Mouse (Mus musculus) stomach, embryonic 15.5 days (tissue): Measurements from ENCODE around the gene Bglap2. TPM values are rescaled to one million over a fixed set of nuclear protein-coding genes. Genes with fewer than 3 reads are reported as not detected.

Experiments
- ATAC-seq: fragments of 200-750 bp; cut with Nextera tagmentation; 2 replicates; pipeline ENCODE4 v1.8.0; 2017; ENCODE audit warnings: low read depth, moderate number of reproducible peaks, moderate TSS enrichment; ENCODE audit not compliant: insufficient read depth, low FRiP score
- H3K27ac ChIP-seq: fragments of 300-500 bp; sonication (generic); 2 replicates; pipeline ENCODE4 v1.5.1; 2015; ENCODE audit warnings: mild to moderate bottlenecking, inconsistent platforms
- H3K27me3 ChIP-seq: fragments of 300-500 bp; sonication (generic); replicated peaks from 2 replicates; pipeline ENCODE4 v1.6.1; 2015; ENCODE audit warnings: inconsistent platforms
- H3K36me3 ChIP-seq: fragments of 300-500 bp; sonication (generic); 2 replicates; pipeline ENCODE4 v1.6.1; 2015; ENCODE audit warnings: inconsistent platforms
- H3K4me1 ChIP-seq: fragments of 300-500 bp; sonication (generic); 2 replicates; pipeline ENCODE4 v1.6.1; 2015; ENCODE audit warnings: inconsistent platforms
- H3K4me2 ChIP-seq: fragments of 300-500 bp; sonication (generic); 2 replicates; pipeline ENCODE4 v1.6.1; 2015; ENCODE audit warnings: mild to moderate bottlenecking, inconsistent platforms
- H3K4me3 ChIP-seq: fragments of 300-500 bp; sonication (generic); replicated peaks from 2 replicates; pipeline ENCODE4 v1.5.1; 2015; ENCODE audit warnings: inconsistent platforms
- H3K9ac ChIP-seq: fragments of 300-500 bp; sonication (generic); 2 replicates; pipeline ENCODE4 v1.6.1; 2015; ENCODE audit warnings: inconsistent platforms
- H3K9me3 ChIP-seq: fragments of 300-500 bp; sonication (generic); 2 replicates; pipeline ENCODE4 v1.6.1; 2016; ENCODE audit warnings: inconsistent platforms
- WGBS: fragments of 180-500 bp; shearing (Covaris S2); methylation state at CpG from one replicate; pipeline ENCODE4 v1.1.7; 2015; 5-methylcytosine and 5-hydroxymethylcytosine counted together
- polyA plus RNA-seq: library from polyadenylated mRNA; unstranded; fragments of >200 nt; fragmentation: Nextera tagmentation; extraction: Ambion mirVana; gene quantifications from 2 replicates; pipeline ENCODE4 v1.2.1, GENCODE M21; 2015

Bglap2 gene
- polyA plus RNA-seq, 1 experiment from 2014 or later = 1.6 TPM

GRCm38 (mm10) chr3:88335436-88336053 lies 43.0 kb downstream of the Bglap2 start:
- under 1% methylated on average over 27 of the region's 27 CpGs for WGBS
- Histone ChIP-seq H3K4me1 (peaks cover 11% of the 10 kb centered on the region), H3K9ac (peak overlapping the region; percentile 79), H3K4me2 (peak overlapping the region; percentile 72), H3K27me3 (no peaks in the 10 kb centered on the region), H3K36me3 (0 out of 2 replicates have a peak, but pooled peaks cover 2% of the 10 kb centered on the region), H3K4me3 (peak overlapping the region; percentile 77), H3K9me3 (no peaks in the 10 kb centered on the region), H3K27ac (peak overlapping the region; percentile 98)
- peak; percentile 9; the same call in 1 of the 2 replicates for ATAC-seq

- Histone ChIP-seq H3K27me3 (no peaks in the 10 kb centered on the region), H3K4me1 (peaks cover 11% of the 10 kb centered on the region), H3K4me2 (peak overlapping the region; percentile 72), H3K4me3 (peak overlapping the region; percentile 77), H3K9me3 (no peaks in the 10 kb centered on the region), H3K27ac (peak overlapping the region; percentile 98), H3K9ac (peak overlapping the region; percentile 79), H3K36me3 (0 out of 2 replicates have a peak, but pooled peaks cover 2% of the 10 kb centered on the region)
- ATAC-seq = no peak
- 37% methylated on average over 3 of the region's 3 CpGs for WGBS
Observed at GRCm38 (mm10) chr3:88334902-88335435, 43.5 kb downstream of the Bglap2 start.

- ATAC-seq = peak; percentile 63
- H3K27ac ChIP-seq = peak overlapping the region; percentile 98
- peak overlapping the region; percentile 72 for H3K4me2 ChIP-seq
- no peaks in the 10 kb centered on the region for H3K27me3 ChIP-seq
- H3K4me1 ChIP-seq = peaks cover 11% of the 10 kb centered on the region
- H3K9me3 ChIP-seq = no peaks in the 10 kb centered on the region
- no peak overlapping the region for H3K9ac ChIP-seq
- peak overlapping the region; percentile 77 for H3K4me3 ChIP-seq
- 38% methylated on average over 12 of the region's 12 CpGs for WGBS
- H3K36me3 ChIP-seq = peaks cover 7% of the 10 kb centered on the region
Observed at GRCm38 (mm10) chr3:88334029-88334658, 44.4 kb downstream of the Bglap2 start.

- no peaks in the 10 kb centered on the region for H3K27me3 ChIP-seq
- H3K36me3 ChIP-seq = peaks cover 13% of the 10 kb centered on the region
- ATAC-seq = no peak
- no peak overlapping the region for H3K9ac ChIP-seq
- H3K9me3 ChIP-seq = no peaks in the 10 kb centered on the region
- no peak overlapping the region for H3K4me3 ChIP-seq
- H3K4me2 ChIP-seq = no peak overlapping the region
- peaks cover 2% of the 10 kb centered on the region; the same call in 1 of the 2 replicates for H3K4me1 ChIP-seq
- H3K27ac ChIP-seq = no peak overlapping the region
- WGBS = 31% methylated on average over 2 of the region's 2 CpGs
Observed at GRCm38 (mm10) chr3:88331282-88331681, 47.2 kb downstream of the Bglap2 start.

- WGBS = 56% methylated on average over 5 of the region's 5 CpGs
- peaks cover 10% of the 10 kb centered on the region for H3K4me1 ChIP-seq
Observed at GRCm38 (mm10) chr3:88328956-88329355, 49.5 kb downstream of the Bglap2 start.

More at GRCm38 (mm10) chr3:88328956-88329355, 49.5 kb downstream of the Bglap2 start:
- H3K36me3 ChIP-seq = peaks cover 13% of the 10 kb centered on the region
- H3K27ac ChIP-seq = no peak overlapping the region
- H3K9me3 ChIP-seq = no peaks in the 10 kb centered on the region
- H3K27me3 ChIP-seq = no peaks in the 10 kb centered on the region
- H3K9ac ChIP-seq = no peak overlapping the region
- H3K4me2 ChIP-seq = no peak overlapping the region
- H3K4me3 ChIP-seq = no peak overlapping the region
- ATAC-seq = no peak

Other genes starting within 250 kb of the Bglap2 start
- 17.7 and 19.9 TPM in 2 replicates for gene Mef2d, start 236.3 kb downstream of the Bglap2 start, polyA plus RNA-seq
- 4.2 and 8.2 TPM in 2 replicates for gene Rhbg, start 124.0 kb downstream of the Bglap2 start, polyA plus RNA-seq
- 0.35 and 1.4 TPM in 2 replicates for gene Gm38392, start 91.5 kb downstream of the Bglap2 start, polyA plus RNA-seq
- gene Tsacc, start 81.7 kb downstream of the Bglap2 start, polyA plus RNA-seq = 13.4 and 14.0 TPM in 2 replicates
- 451 and 489 TPM in 2 replicates for gene Cct3, start 81.6 kb downstream of the Bglap2 start, polyA plus RNA-seq
- gene Glmp, start 53.7 kb downstream of the Bglap2 start, polyA plus RNA-seq = 182 and 197 TPM in 2 replicates
- gene Tmem79, start 42.6 kb downstream of the Bglap2 start, polyA plus RNA-seq = 21.6 and 30.6 TPM in 2 replicates
- 48.5 and 51.1 TPM in 2 replicates for gene Smg5, start 42.4 kb downstream of the Bglap2 start, polyA plus RNA-seq
- 9.9 and 13.3 TPM in 2 replicates for gene Paqr6, start 14.1 kb downstream of the Bglap2 start, polyA plus RNA-seq
- 1.8 and 4.1 TPM in 2 replicates for gene Bglap3, start 6.0 kb downstream of the Bglap2 start, polyA plus RNA-seq
- gene Bglap, start 5.8 kb upstream of the Bglap2 start, polyA plus RNA-seq = 0.58 TPM in 1 of 2 replicates, not detected in the other
- 115 and 118 TPM in 2 replicates for gene Pmf1, start 31.6 kb upstream of the Bglap2 start, polyA plus RNA-seq
- 15.7 and 16.0 TPM in 2 replicates for gene Slc25a44, start 46.4 kb upstream of the Bglap2 start, polyA plus RNA-seq
- 22.3 and 25.1 TPM in 2 replicates for gene Sema4a, start 82.5 kb upstream of the Bglap2 start, polyA plus RNA-seq
- 179 and 214 TPM in 2 replicates for gene Lmna, start 131.3 kb upstream of the Bglap2 start, polyA plus RNA-seq
- gene Mex3a, start 153.7 kb upstream of the Bglap2 start, polyA plus RNA-seq = 11.9 and 12.1 TPM in 2 replicates
- 86.9 and 90.6 TPM in 2 replicates for gene Rab25, start 169.6 kb upstream of the Bglap2 start, polyA plus RNA-seq
- gene Lamtor2, start 174.4 kb upstream of the Bglap2 start, polyA plus RNA-seq = 193 and 198 TPM in 2 replicates
- gene Ubqln4, start 175.1 kb upstream of the Bglap2 start, polyA plus RNA-seq = 40.2 and 40.9 TPM in 2 replicates
- gene Ssr2, start 197.2 kb upstream of the Bglap2 start, polyA plus RNA-seq = 339 and 359 TPM in 2 replicates
- gene Arhgef2, start 227.3 kb upstream of the Bglap2 start, polyA plus RNA-seq = 77.1 and 78.7 TPM in 2 replicates